Mouse (Mus musculus): ENCODE measurements around the gene Tmem91.

The Tmem91 gene

GRCm38 (mm10) chr7:25625594-25626250 is 49.2 kb downstream of the Tmem91 start:
- peak; percentile 22 for DNase-seq (ENCODE audit: low spot score)

- DNase-seq (ENCODE audit: low spot score) = no peak
Observed at GRCm38 (mm10) chr7:25624851-25625250, 50.1 kb downstream of the Tmem91 start.

- no peak for DNase-seq (ENCODE audit: low spot score)
Observed at GRCm38 (mm10) chr7:25623857-25624370, 51.1 kb downstream of the Tmem91 start.

GRCm38 (mm10) chr7:25620751-25621150 is 54.2 kb downstream of the Tmem91 start:
- no peak for DNase-seq (ENCODE audit: low spot score)

DNA sequence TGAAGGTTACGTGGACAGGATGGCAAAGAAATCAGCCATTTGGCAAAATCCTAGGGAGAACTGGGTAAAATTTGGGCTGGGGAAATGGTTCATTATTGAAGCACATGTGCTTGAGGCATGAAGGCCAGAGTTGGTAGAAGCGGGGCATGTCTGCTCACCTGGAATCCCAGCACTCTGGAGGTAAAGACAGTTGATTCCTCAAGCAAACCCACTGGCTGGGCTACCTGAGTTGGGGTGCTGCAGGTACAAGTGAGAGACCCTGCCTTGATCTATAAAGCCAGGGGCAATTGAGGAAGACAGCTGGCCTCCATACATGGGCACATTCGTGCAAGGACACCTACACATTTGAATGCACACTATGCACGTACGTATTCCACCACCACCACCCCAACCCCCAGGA is 54.9 kb downstream of the Tmem91 start:
- no peak for DNase-seq (ENCODE audit: low spot score)

GRCm38 (mm10) chr7:25619722-25619991 is 55.3 kb downstream of the Tmem91 start:
- DNase-seq (ENCODE audit: low spot score) = no peak
